Mouse (Mus musculus): ENCODE measurements around the gene Tut7. TPM values are rescaled to one million over a fixed set of nuclear protein-coding genes. Genes with fewer than 3 reads are reported as not detected.
"Not testable (repeated sequence)": the region's sequence is repeated elsewhere in the genome, so short reads cannot be mapped to it uniquely, and the experiment has no call there.

Tut7 gene
- total RNA-seq (2021), result 10 to 100 TPM; 60.2 to 61.2 TPM

DNA sequence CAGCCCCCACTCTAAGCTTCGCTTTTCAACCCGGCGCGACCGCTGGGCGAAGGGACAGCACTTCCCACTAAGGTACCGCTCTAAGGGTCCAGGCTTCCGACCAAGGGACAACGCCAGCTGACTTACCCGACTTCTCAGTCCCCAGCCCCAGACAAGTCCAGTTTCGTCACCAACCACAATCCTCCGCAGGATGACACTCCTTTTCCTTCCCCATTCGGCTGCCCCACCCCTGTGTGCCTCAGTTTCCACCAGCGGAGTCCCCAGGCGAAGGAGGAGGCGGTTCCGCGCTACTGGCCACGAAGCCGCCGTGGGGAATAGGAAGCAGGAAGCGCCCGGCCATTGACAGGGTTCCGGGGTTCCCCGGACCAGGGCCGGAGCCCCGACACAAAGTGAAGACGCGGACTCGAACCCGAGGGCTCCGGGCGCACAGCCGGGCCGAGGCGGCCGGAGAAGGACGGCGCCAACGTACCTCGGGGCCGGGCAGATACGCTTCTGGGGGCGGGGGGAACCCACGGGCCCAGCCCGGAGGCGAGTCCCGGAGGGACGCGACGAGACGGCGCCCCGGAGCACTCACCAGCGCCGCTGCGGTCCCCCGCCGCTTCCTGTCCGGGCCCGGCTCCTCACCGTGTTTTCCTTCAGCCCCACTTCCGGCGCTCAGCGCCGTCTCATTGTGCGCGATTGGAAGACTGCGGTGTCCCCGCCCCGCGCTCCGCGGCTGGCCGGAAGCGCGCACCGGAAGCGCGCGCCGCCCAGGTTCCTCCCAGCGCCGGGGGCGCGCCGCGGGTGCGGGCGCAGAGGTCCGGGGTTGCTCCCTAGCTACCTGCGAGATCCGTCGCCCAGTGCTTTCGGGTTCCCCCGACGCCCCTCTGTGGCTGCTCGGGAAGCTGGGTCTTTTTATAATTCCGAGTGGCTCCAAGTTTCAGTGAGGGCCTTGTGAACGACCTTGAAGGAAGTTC, at the start of gene Tut7:
Gene Tut7, minus strand, starts transcription at position 641 of the 956 bp plus-strand sequence.
- peak; percentile 91 to 93 for DNase-seq

DNA sequence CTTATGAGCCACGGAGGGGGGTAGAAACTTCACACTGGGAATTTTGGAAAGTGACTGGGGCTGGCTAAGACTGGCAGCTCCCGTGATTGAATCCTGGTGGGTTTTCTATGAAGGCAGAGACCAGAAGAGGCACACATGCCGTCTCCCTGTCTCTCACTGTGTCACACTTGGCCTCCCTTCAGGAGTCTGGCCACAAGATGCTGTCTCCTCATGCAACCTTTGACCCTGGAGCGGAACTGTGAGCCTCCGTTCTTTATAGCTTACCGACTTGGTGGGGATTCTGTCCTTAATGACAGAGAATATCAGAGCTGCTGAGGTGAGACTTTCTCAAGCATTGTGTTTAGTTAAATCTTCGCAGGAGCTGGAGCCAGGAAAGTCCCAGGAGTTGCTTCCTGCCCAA, 49.5 kb upstream of the Tut7 start:
- DNase-seq, result no peak

DNA sequence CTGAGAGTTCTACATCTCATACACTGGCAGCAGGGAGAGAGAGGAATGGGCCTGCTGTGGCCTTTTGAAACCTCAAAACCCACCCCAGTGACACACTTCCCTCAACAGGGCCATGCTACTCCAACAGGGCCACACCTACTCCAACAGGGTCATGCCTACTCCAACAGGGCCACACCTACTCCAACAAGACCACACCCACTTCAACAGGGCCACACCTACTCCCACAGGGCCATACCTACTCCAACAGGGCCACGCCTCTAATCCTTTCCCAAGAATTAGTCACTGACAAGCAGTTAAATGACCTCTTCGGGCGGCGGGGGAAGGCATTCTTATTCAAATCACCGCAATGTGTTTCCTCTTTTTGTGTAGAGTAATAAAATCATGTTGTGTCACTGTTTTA, 47.1 kb upstream of the Tut7 start:
- DNase-seq, result no peak

DNA sequence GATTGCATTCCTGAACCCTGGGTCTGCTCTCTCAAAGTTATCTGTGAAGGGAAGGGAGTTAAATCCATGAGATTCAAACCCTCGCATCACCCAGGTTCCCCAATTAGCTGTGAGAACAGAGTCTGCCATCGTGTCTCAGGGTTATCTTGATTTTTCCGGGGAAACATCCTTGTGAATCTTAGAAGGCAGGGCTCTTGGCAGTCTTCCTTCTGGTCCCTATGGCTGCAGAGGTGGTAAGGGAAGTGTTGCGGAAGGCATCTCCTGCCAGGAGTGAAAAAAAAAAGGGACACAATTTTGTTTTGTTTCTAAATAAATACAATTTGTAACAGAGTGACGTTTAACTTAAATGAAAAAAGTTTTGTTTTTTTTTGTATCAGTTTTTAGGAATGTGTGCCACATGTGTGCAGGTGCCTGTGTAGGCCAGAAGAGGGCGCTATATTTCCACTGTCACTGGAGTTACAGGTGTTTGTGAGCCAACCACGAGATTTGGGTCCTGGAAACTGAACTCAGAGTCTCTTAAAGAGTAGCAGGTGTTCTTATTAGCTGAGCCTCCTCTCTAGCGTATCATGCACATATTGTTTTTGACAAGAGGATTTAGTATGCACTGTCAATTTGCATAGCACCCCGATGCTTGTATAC, 45.2 kb upstream of the Tut7 start:
- no peak for DNase-seq

DNA sequence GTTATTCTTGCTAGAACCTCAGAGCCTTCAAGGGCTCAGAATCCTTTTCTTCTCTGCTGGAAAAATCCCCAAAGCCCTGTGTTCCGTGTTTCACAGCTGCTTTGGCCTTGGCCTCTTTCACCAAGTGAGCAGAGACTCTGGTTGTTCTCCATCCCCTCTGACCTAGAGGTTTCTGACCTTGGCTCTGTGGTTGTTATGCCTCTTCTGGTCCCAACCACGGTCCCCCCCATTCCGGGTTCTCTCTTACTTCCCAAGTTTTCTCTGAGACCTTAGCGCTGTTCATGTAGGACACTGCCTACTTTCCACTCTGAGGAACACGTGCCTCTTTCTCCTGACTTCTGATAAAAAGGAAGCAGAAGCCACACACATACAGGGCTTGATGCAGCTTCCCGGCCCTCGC, 44.2 kb upstream of the Tut7 start:
- no peak for DNase-seq

DNA sequence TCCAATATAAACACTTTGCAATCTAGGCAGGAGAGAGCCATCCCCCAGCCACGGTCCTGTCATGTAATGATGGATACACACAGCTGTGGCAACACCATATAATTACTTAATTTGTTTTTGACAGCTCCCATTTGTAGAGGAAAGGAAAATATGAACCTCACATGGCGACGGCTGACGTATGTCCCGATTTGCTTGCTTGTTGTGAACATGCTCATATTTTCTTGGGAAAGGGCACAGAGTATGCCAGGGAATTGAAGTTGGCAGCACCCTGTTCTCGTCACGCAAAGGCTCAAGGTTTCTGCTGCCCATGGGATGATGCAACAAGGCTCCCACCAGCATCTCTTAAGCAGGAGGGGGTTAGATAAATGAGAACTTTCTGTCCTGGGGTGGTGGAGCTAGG, 36.6 kb upstream of the Tut7 start:
- DNase-seq, result no peak

DNA sequence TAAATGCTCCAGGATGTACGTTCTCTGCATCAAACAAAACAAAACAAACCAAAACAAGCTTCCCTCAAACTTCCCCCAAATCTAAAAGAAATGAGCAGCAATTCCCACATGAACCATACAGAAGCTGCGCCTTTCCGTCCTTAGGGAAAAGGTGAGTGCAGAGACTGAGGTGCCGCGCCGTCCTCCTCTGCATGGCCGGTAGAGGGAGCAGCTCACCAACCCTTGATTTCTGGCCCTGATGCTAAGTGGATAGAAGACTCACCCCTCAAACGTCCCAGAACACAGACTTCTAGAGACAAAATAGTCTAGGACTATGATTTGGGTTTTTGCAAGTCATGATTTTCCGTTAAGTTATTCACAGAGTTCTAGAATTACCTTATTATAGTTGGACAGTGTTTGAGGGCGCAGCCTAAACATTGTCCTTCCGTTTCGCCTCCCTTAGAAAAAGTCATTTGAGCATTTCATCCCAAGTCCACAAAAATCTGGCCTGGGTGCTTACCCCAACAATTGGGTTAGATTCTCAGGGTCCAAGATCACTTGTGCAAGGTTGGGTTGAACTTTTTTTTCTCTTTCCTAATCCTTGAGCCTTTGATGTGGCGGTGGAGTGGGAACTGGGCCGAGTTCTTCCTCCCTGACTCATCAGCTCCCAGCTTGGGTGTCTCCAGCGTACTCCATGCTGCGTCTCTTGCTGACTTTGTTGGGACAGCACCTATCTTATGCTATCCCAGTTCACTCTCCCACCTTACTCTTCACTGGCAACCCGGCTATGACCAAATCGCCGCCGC, 33.5 kb upstream of the Tut7 start:
- peak; percentile 50 to 62 for DNase-seq

DNA sequence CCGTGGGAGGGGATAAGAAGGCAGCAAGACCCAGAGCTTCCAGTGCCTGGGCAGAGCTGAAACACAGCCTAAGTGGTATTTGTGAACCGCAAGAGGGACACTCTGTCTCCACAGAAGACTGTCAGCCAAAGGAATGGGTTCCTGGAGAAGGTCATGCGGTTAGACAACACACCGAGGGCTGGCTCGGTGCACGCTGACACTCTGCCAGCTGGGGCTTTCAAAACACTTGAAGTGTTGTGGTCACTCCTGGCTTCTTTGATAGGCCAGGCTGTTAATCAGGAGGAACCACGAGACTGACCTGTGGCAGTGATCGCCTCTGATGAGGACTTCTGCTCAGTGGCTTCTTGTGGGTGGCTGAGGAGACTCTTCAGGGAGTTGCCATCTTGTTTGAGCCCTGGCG, 30.5 kb upstream of the Tut7 start:
- no peak for DNase-seq

DNA sequence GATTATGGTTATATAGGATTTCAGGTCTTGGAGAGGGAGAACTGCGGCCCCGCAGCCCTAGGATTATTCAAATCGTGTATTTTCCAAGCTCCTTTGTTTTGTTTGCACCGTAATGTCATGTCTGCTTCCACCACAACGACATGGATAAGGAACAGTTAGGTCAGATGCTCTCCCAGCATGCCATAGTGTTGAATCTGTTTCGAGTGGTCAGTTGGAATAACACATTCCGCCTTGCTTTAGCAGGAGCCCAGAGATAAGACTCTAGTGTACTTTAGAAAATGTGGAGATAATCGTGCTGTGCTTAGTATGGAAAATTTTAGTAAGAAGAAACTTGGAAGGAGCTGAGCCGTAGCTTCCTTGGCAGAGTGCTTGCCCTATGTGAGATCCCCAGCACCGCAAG, 27.4 kb upstream of the Tut7 start:
- DNase-seq, result no peak

DNA sequence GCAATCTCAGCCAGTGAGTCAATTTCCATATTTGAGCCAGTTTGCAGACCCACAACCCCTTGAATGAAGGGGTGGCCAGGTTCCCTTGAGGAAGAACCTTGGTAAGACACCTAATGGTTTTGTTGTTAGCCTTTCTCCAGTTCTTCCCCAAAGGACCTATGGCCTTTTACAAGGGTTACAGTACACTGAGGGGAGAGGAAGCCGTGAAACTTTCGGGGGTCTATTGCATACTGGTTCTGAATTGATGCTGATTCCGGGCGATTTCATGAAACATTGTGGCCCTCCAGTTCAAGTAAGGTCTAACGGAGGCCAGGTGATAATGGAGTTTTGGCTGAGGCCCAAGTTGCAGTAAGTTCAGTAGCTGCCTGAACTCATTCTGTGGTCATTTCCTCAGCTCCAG, 21.7 kb upstream of the Tut7 start:
- no peak for DNase-seq

DNA sequence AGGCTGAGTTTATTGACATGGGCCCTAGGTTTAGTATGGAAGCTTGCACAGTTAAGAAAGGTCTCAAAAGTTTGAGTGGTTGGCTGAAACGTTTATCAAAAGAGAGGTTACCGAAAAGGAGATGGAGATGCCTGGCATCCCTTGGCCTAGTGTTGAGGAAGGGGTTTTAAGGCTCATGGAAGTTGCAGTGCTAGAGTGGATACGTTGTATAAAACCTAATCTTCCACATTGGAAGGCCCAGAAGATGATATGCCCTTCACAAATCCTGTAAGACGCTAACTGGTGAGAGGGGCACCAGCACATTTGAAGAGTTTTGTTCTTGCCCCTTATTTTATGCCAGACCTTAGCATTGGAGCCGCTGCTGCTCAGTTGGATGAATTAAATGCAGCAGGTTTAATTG, 21.0 kb upstream of the Tut7 start:
- DNase-seq, result no peak

DNA sequence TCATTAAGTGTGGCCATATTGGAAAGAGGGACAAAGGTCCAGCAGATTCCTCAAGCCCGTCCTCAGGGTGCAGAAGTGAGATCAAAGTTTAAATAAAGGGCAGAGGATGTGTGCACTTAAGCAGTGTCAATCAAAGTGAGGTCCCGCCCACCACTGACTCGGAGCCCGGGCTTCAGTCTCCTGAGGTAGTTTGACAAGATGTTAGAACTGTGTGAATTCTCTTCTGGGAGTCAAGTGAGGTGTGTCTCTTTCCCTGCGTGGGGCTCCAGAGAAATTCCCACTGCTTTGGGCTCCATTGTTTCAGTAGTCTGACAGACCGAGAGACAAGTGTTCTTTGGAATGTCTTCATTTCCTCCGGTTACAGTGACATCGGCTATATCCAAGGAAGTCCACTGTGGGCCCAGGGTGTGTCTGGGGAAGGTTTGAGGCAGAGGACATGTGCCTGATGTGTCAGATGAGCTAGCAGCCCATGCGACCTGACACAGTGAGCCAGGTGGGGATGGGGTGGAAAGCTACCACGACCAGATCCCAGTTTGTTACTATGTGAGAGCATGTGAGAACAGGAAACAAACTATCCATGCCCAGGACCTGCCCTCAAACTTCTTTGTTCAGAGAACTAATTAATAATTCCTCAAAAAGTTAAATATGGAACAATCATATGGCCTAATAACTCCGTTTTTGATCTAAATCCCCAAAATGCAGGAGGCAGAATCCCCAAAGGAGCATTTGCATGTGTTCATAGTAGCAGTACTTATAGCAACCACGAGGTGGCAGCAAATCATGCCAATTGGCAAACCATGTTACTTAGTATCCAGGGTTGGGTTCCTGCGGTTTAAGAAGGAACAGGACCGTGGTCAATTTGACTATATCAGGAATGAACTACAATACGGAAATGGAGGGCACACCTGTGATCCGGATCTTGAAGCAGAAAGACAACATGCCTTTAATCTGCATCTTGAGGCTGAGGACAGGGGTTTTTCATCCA, 19.6 kb upstream of the Tut7 start:
- peak; percentile 66 to 75 for DNase-seq

DNA sequence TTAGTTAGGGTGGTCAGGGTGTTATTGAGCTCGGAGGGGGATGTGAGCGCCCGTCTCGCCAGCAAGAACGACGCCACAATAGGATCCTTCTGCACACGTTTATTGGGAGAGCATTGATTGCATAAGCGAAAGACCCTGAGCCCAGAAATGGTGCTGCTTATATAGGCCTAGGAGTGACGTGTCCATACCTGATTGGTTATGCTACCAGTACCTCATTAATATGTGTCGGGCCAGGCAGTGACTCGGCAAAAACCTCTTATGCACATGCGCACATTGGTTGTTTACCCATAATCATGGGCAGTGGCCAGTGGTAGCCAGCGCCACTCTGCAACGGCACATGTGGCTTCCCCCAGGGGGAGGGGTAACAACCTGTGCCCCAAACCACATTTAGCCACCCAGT, 18.8 kb upstream of the Tut7 start:
- DNase-seq, result not testable (repeated sequence)

DNA sequence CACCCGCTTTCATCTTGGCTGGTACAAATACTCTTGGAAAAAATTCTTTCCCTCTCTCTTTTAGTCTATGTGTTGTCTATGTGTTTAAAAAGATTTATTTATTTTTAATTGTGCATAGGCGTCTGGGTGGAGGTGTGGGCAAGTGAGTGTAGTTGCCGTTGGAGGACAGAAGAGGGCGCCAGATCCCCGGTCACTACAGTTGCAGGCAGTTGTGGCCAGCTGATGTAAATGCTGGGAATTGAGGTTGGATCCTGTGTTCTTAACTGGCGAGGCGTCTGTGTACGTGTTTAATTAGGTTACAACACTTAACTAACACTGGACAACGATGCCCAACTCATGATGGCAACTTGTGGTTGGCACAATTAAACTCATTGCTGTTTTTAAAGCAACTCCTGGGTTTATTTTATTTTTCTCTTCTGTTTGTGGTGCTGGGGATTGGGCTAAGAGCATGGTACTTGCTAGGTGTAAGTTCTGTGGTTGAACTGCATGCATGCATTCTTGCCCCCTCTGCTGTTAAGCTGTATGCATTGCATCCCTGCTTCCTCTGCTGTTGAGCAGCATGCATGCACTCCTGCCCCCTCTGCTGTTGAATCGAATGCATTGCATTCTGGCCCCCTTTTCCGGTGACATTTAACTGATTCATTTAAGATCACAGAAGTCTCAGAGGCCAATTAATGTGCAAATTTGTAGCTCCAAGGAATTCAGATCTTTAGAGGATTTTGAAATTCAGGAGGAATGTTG, 17.7 kb upstream of the Tut7 start:
- peak; percentile 73 to 74 for DNase-seq

DNA sequence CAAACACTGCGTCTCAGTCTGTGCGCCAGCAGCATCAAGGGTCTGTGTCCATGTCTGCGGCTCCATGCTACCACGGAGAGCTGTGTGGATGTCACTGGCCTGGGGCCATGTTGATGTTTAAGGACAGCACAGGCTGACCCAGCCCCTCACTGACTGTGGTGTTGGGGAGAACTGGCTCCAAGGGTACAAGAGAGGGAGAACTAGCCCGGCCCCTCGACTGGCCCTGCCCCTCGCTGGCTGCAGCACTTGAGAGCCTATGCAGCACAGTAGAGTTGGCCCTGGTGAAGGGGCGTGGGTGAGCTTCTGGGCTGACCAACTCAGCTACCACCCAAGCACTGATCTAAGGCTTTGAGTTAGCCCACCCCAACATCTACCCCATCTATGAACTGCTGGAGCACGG, 16.4 kb upstream of the Tut7 start:
- no peak for DNase-seq

DNA sequence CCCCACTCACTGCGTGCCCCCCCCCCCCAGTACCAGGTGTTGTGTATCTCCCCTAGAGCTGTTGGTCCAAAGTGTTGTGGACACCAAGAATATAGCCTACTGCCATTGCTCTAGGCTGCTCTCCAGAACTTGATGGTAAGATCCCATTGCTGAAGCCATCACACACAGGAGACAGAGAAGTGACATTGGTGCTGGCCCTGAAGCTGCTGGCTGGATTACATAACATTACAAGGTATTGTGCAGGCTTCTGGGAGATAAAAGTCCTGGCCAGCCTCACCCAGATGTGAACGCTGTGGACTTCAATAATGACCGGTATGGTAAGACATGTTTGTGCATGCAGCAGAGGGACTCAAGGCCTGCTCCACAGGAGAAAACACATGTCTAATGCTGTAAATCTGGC, 15.5 kb upstream of the Tut7 start:
- no peak for DNase-seq

DNA sequence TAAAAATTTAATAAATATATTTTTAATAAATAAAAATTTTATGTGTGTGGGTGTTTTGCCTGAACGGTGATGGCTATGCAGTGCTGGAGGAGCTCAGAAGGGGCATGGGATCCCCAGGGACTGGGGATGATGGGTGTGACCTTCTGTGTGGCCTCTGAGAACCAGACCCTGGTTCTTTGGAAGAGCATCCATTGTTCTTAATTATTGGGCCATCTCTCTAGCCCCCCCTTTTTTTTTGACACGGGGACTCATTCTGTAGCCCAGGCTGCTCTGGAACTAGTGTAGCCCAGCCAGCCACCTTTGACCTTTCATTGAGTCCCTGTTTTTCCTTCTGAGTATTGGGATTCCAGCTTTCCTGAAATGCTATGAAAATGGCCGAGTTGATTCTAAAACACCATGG, 13.9 kb upstream of the Tut7 start:
- no peak for DNase-seq

DNA sequence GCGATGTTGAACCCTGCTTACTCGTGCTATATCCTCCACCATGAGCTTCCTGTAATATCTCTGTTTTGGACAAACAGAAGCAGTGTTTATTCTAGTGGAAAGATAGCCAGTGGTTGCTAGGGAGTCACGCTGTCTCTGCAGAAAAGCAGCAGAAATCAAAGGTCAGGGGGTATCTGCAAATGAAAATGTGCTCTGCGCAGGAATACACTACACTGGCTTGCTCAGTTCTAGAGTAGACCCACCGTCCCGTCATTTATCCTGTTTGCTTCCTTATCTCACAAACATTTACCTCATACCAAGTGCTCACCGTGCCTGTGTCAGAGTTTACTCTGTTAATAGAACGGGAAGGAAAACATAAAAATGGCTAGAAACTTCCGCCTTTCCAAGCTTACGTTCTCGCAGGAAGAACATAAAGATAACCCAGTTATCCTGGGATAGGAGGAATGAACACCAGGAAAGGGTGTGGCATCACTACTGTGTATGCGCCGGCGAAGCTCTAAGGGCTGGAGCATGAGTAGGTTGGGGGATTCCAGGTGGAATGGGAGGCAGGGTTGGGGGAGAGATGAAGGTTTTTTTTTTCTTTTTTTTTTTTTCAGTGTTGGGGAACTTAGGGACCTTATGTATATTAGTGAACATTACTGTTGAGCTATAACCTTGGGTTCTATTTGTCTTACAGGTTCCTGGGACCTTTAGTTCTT, 13.3 kb upstream of the Tut7 start:
- DNase-seq, result no peak

DNA sequence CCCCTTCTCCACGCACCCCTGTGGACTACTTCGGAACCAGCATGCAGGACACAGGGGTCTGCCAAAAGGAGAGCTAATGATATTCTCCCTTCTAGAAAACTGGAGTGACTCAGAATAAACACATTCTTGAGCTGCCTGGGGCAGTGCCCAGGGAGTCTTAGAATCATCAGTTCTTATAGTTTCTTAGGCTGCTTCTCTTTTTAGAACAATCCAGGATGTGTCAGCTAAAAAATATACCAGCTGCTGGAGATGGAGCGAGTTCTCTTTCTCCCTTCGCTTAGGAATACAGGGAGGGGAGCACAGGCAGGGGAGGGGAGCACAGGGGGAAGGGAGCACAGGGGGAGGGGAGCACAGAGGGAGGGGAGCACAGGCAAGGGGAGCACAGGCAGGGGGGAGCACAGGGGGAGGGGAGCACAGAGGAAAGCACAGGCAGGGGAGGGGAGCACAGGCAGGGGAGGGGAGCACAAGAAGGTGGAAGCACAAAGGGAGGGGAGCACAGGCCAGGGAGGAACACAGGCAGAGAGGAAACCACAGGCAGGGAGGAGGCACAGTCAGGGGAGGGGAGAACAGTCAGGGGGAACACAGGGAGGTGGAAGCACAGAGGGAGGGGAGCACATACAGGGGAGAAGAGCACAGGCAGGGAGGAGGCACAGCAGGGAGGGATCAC, 12.0 kb upstream of the Tut7 start:
- peak; percentile 33 to 41 for DNase-seq

DNA sequence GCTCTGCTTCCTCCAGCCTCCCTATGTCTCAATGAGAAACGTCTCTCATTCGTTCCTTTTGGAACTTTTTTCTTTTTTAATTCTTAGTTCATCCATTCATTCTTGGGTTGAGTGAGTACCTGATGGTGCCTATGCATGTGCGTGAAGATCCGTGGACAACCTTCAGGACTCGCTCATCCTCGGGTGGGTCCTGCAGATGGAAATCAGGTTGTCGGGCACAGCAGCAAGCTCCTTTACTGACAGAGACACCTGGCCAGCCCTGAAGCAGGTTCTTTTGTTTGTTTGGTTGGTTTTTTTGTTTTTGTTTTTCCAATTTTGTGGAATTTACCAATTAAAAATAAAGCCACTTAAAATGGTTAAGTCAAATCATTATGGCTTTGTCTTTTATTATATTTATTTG, 9.9 kb upstream of the Tut7 start:
- DNase-seq, result no peak

Measured in layer of hippocampus, postnatal 36 days (tissue).